Mouse (Mus musculus) ES-E14 (cell line): ENCODE data around the gene Kcnk12. TPM values are rescaled to one million over a fixed set of nuclear protein-coding genes. Genes with fewer than 3 reads are reported as not detected.
A peak's percentile ranks its signal among the peaks of the same experiment; 100 is the strongest.

Experiments used
- DNase-seq: peaks from one replicate; pipeline ENCODE4 v3.0.0-alpha.2; 2013; ENCODE audit warnings: low read depth, low spot score
- H3K27ac ChIP-seq: 2 replicates; pipeline ENCODE4 v1.5.1; 2012; ENCODE audit warnings: low read depth, mild to moderate bottlenecking, low read length, moderate library complexity, mixed read lengths; ENCODE audit not compliant: poor library complexity, insufficient read depth, severe bottlenecking
- H3K36me3 ChIP-seq: 2 replicates; pipeline ENCODE4 v1.6.1; 2012; ENCODE audit warnings: mild to moderate bottlenecking, low read length, moderate library complexity, mixed read lengths; ENCODE audit not compliant: control insufficient read depth, poor library complexity, insufficient read depth, severe bottlenecking
- H3K4me1 ChIP-seq, 2 experiments: fragments of 150-350 bp in 1 of 2; sonication (generic) in 1 of 2; 2 replicates each; pipeline ENCODE4 v1.6.1; 2012; ENCODE audit warnings: low read length in 2 of 2, mild to moderate bottlenecking in 1 of 2, mixed read lengths in 1 of 2; ENCODE audit not compliant: control insufficient read depth in 2 of 2, insufficient read depth in 2 of 2, poor library complexity in 1 of 2
- H3K4me3 ChIP-seq, 2 experiments: fragments of 150-350 bp in 1 of 2; sonication (generic) in 1 of 2; 2 replicates each; pipeline ENCODE4 v1.5.1; 2012; ENCODE audit warnings: low read length in 2 of 2, low read depth in 1 of 2, mild to moderate bottlenecking in 1 of 2, mixed read lengths in 1 of 2; ENCODE audit not compliant: insufficient read depth in 1 of 2, poor library complexity in 1 of 2, severe bottlenecking in 1 of 2
- H3K9ac ChIP-seq: 2 replicates; pipeline ENCODE4 v1.6.1; 2012; ENCODE audit warnings: low read depth, mild to moderate bottlenecking, low read length, mixed read lengths; ENCODE audit not compliant: poor library complexity, insufficient read depth, severe bottlenecking
- H3K9me3 ChIP-seq: fragments of 150-350 bp; sonication (generic); 2 replicates; pipeline ENCODE4 v1.6.1; 2012; ENCODE audit warnings: low read depth, mild to moderate bottlenecking, low read length; ENCODE audit not compliant: control insufficient read depth, insufficient read depth
- CHD2 ChIP-seq: IDR thresholded peaks from 2 replicates; pipeline ENCODE4 v1.6.1; 2014; ENCODE audit warnings: mild to moderate bottlenecking, low read depth, low read length, inconsistent platforms
- HCFC1 ChIP-seq: IDR thresholded peaks from 2 replicates; pipeline ENCODE4 v1.6.1; 2012; ENCODE audit warnings: low read length, inconsistent platforms, borderline replicate concordance; ENCODE audit not compliant: insufficient read depth
- MAFK ChIP-seq: IDR thresholded peaks from 2 replicates; pipeline ENCODE4 v1.6.1; 2014; ENCODE audit warnings: mild to moderate bottlenecking, low read depth, low read length, inconsistent platforms; ENCODE audit not compliant: insufficient read depth
- ZC3H11A ChIP-seq: IDR thresholded peaks from 2 replicates; pipeline ENCODE4 v1.6.1; 2012; ENCODE audit warnings: low read depth, mild to moderate bottlenecking, inconsistent platforms, low read length, borderline replicate concordance
- ZNF384 ChIP-seq: IDR thresholded peaks from 2 replicates; pipeline ENCODE4 v1.6.1; 2012; ENCODE audit warnings: low read depth, low read length, inconsistent platforms
- in situ Hi-C, 2 experiments: fragments of 600-800 bp; cut with MboI; formaldehyde crosslinking; loops; one replicate each; pipeline ENCODE4 v1.15.1; 2025; ENCODE audit warnings: low sequenced_read_pairs in 2 of 2, inconsistent platforms in 1 of 2; ENCODE audit not compliant: unreplicated experiment in 2 of 2
- total RNA-seq: library from RNA; depleted of rRNA; stranded (reverse); fragments of 300-350 nt; gene quantifications from 2 replicates; pipeline ENCODE4 v1.2.3, GENCODE M21; 2012

Gene Kcnk12
- total RNA-seq, 1 experiment = 1.8 TPM

GRCm38 (mm10) chr17:87781244-87781643, 16.6 kb downstream of the Kcnk12 start:
- Histone ChIP-seq H3K36me3 (no peaks in the 10 kb centered on the region), H3K9me3 (no peaks in the 10 kb centered on the region), H3K4me3 (no peak overlapping the region), H3K27ac (no peak overlapping the region), H3K4me1 (peaks cover 0 to 2% of the 10 kb centered on the region in 2 experiments; a peak in 1 of 4 replicates), H3K9ac (no peak overlapping the region)
- no peak for DNase-seq
- in situ Hi-C loops = no loop called here
- TF ChIP-seq ZC3H11A = no peak
- no peak for TF ChIP-seq MAFK
- TF ChIP-seq CHD2 = no peak
- no peak for TF ChIP-seq ZNF384
- no peak for TF ChIP-seq HCFC1

DNA sequence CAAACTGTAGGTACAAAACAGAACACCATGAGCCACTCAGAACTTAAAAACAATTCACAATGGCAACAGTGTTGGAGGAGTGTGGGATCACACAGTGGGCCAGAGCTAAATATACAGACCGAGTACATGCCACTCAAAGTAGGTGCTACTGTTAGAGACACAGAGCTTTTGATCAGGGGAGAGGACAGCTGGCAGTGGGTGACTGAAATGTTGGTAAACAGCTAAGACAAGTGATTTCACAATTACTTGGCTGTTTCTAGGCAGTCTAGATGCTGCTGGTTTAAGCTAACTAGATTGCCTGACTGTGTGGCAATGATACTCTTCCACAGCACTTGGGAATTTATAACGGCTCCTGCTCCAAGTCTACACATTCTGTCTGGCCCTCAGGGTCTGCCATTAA, 17.6 kb downstream of the Kcnk12 start:
- no peak for TF ChIP-seq HCFC1
- TF ChIP-seq MAFK = no peak
- TF ChIP-seq ZNF384 = no peak
- TF ChIP-seq ZC3H11A = no peak
- TF ChIP-seq CHD2 = no peak
- no peak overlapping the region for H3K4me3 ChIP-seq
- no peak for DNase-seq
- no peaks in the 10 kb centered on the region for H3K36me3 ChIP-seq
- no peak overlapping the region for H3K9ac ChIP-seq
- in situ Hi-C loops = no loop called here
- H3K27ac ChIP-seq = no peak overlapping the region
- H3K4me1 ChIP-seq = peaks cover 0 to 2% of the 10 kb centered on the region in 2 experiments; a peak in 1 of 4 replicates
- H3K9me3 ChIP-seq = no peaks in the 10 kb centered on the region

DNA sequence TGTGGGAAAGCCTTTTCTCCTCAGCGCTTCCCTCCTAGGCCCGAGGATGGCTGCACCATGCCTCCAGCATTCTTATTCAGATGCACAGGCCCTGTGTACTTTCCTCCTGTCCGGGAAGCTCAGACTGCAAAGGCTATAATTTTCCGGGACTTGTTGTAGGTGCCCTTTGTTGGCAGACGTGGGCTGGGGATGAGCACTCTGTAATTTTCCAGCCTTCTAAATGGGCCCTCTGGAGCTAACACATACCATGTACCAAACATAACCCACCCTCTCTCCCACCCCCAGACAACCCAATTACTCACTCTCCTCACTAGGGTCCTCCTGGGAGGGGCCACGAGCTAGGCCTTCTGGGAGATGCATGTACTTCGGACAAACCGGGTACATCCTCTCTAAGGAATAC, 22.8 kb downstream of the Kcnk12 start:
- DNase-seq = no peak
- Histone ChIP-seq H3K4me1 (peaks cover 0 to 2% of the 10 kb centered on the region in 2 experiments; a peak in 1 of 4 replicates), H3K36me3 (no peaks in the 10 kb centered on the region), H3K9me3 (no peaks in the 10 kb centered on the region), H3K27ac (no peak overlapping the region), H3K4me3 (no peak overlapping the region), H3K9ac (no peak overlapping the region)
- in situ Hi-C loops = no loop called here
- no peak for TF ChIP-seq MAFK
- TF ChIP-seq CHD2 = no peak
- no peak for TF ChIP-seq ZC3H11A
- no peak for TF ChIP-seq ZNF384
- no peak for TF ChIP-seq HCFC1

- H3K27ac ChIP-seq = no peak overlapping the region
- H3K9ac ChIP-seq = no peak overlapping the region
- in situ Hi-C loops = no loop called here
- DNase-seq = peak; percentile 50
- H3K9me3 ChIP-seq = no peaks in the 10 kb centered on the region; the same call in 1 of the 2 replicates
- TF ChIP-seq CHD2 = no peak
- no peak for TF ChIP-seq ZNF384
- no peak for TF ChIP-seq HCFC1
- TF ChIP-seq MAFK = no peak
- TF ChIP-seq ZC3H11A = peak; percentile 40; the same call in 1 of the 2 replicates
- H3K4me1 ChIP-seq = no peaks in the 10 kb centered on the region
- H3K36me3 ChIP-seq = no peaks in the 10 kb centered on the region
- no peak overlapping the region for H3K4me3 ChIP-seq
These were observed 24.6 kb downstream of the Kcnk12 start for GRCm38 (mm10) chr17:87773175-87773574.

GRCm38 (mm10) chr17:87770766-87771165, 27.0 kb downstream of the Kcnk12 start:
- in situ Hi-C loops = no loop called here
- no peaks in the 10 kb centered on the region for H3K36me3 ChIP-seq
- H3K4me3 ChIP-seq = no peak overlapping the region
- TF ChIP-seq ZC3H11A = no peak
- no peak for TF ChIP-seq ZNF384
- TF ChIP-seq MAFK = no peak
- no peak for TF ChIP-seq HCFC1
- TF ChIP-seq CHD2 = no peak
- no peaks in the 10 kb centered on the region; the same call in 1 of the 2 replicates for H3K9me3 ChIP-seq
- no peak overlapping the region for H3K27ac ChIP-seq
- no peak for DNase-seq
- no peak overlapping the region for H3K9ac ChIP-seq
- no peaks in the 10 kb centered on the region for H3K4me1 ChIP-seq
